Mouse (Mus musculus): ENCODE measurements at regions not wholly inside any gene's neighbourhood (a gene's known extent, or its start where the extent isn't known, plus 50 kb on each side); places are given as distances from the start of the nearest gene placed in this dataset.
A peak's percentile ranks its signal among the peaks of the same experiment; 100 is the strongest.

DNA sequence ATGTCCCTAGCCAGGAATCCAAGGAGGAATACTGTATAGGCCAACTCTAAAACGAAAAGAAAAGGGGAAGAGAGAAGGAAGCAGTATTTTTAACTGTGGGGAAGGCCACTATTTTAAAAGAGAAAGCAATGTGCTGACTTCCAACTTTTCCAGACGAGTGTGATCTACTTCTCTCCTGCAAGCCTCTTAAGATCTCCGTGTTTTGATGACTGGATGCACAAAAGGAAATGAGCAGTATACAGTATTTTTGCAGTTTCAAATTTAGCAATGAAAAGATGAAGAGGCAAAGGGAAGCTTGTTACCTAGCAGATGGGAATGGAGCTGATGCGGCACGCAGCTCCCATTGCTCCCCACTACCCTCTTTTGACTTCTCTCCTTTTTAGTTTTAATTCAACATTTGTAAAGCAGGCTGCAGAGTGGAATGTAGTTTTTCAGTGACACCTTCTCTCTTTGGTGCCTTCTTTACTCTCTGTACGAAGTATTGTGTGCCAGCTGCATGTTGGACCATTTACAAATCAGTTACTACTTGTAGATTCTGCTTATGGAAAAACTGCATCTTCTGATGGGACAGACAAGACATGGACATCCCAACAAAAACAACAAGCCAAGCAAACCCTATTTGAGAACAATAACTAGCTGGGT, 287.2 kb downstream of the Usp25 start:
- peaks cover 5% of the 10 kb centered on the region; the same call in 1 of the 2 replicates for H3K4me1 ChIP-seq (ENCODE audit: insufficient read depth)
- TF ChIP-seq CTCF (IDR thresholded peaks at IDR 0.05; ENCODE audit: low read depth): no peak
- H3K4me2 ChIP-seq (ENCODE audit: low read depth): peak overlapping the region; percentile 4; the same call in 1 of the 2 replicates
- no peaks in the 10 kb centered on the region for H3K27me3 ChIP-seq (ENCODE audit: insufficient read depth, low read length)
- no peaks in the 10 kb centered on the region for H3K36me3 ChIP-seq (ENCODE audit: insufficient read depth)
- peak; percentile 20 for DNase-seq
- H3K9me3 ChIP-seq (ENCODE audit: low read length): no peaks in the 10 kb centered on the region
- H3K9ac ChIP-seq: no peak overlapping the region
- no peak overlapping the region for H3K4me3 ChIP-seq (ENCODE audit: low read depth, low read length)
- no peak for ATAC-seq
- H3K27ac ChIP-seq (ENCODE audit: low read depth, low read length): peak overlapping the region; percentile 29; the same call in 1 of the 2 replicates
- WGBS: 20% methylated on average over 6 of the region's 6 CpGs

DNA sequence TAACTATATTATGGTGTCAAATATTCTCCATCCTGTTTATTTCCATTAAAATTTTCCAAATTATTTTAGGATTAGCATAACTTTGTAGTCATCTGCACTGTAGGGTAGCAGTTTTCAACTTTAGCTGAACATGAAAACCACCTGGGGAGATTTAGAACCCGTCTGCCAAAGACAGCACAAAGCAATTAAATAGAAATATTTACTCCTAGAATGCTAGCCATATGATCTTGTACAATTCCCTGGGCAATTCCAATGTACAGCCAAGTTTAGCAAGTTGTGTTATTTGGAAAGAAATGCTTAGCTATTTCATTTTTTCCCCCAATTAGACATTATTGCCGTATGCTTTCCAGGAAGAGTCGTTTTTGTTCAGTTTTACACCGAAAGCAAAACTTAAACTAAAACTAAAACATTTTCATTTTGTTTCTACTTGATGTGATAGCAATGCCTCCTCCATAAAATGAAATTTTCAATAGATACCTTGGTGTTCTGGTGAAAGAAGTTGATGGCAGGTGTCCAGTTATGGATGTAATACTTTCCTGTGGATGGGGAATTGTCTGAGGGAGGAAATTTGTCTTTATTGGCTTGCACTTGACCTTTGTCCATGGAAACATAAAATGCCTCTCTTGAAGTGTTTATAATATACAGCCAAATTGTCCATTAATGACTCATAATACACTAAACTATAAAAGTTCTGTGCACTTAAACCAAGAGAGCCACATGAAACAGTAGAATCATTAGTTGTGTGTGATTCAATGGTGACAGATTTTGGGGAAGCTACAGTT, 282.3 kb downstream of the Usp25 start:
- Histone ChIP-seq H3K27ac (ENCODE audit: low read depth, low read length) (no peak overlapping the region), H3K4me3 (ENCODE audit: low read depth, low read length) (no peak overlapping the region), H3K27me3 (ENCODE audit: insufficient read depth, low read length) (no peaks in the 10 kb centered on the region), H3K4me2 (ENCODE audit: low read depth) (no peak overlapping the region), H3K36me3 (ENCODE audit: insufficient read depth) (no peaks in the 10 kb centered on the region), H3K4me1 (ENCODE audit: insufficient read depth) (peaks cover 10% of the 10 kb centered on the region), H3K9ac (no peak overlapping the region), H3K9me3 (ENCODE audit: low read length) (no peaks in the 10 kb centered on the region)
- WGBS: 62% methylated on average over 4 of the region's 4 CpGs
- no peak for TF ChIP-seq CTCF (IDR thresholded peaks at IDR 0.05; ENCODE audit: low read depth)
- no peak for DNase-seq
- ATAC-seq: no peak

DNA sequence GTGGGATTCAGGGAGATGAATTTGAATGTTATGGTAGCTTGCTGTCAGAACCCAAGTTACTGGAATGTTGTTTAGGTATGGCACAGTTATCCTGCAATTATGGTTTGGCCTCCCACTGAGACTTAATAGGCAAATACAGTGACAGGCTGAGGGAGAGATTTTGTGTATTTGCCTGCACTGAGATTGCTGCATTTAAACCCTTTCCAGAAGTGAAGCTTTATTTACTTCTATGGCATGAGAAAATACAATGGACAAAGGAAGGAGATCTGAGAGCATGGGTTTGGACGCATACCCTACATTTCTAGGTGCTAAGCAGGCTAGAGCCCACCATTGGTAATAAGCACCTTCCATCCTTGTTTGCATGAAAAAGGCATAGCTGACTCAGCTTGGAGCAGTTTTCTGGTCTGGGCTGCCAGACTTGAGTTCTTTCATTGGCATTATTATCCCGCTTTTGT, 278.8 kb downstream of the Usp25 start:
- no peak for TF ChIP-seq CTCF (IDR thresholded peaks at IDR 0.05; ENCODE audit: low read depth)
- peak; percentile 62 for DNase-seq
- Histone ChIP-seq H3K9me3 (ENCODE audit: low read length) (no peaks in the 10 kb centered on the region), H3K36me3 (ENCODE audit: insufficient read depth) (no peaks in the 10 kb centered on the region), H3K27me3 (ENCODE audit: insufficient read depth, low read length) (no peaks in the 10 kb centered on the region), H3K4me3 (ENCODE audit: low read depth, low read length) (no peak overlapping the region), H3K4me2 (ENCODE audit: low read depth) (peak overlapping the region; percentile 28), H3K27ac (ENCODE audit: low read depth, low read length) (peak overlapping the region; percentile 54), H3K4me1 (ENCODE audit: insufficient read depth) (peaks cover 8% of the 10 kb centered on the region; the same call in 1 of the 2 replicates), H3K9ac (0 out of 2 replicates have a peak overlapping the region, but pooled peaks have one; percentile 2)
- peak; percentile 58 for ATAC-seq
- 22% methylated on average over 2 of the region's 2 CpGs for WGBS

DNA sequence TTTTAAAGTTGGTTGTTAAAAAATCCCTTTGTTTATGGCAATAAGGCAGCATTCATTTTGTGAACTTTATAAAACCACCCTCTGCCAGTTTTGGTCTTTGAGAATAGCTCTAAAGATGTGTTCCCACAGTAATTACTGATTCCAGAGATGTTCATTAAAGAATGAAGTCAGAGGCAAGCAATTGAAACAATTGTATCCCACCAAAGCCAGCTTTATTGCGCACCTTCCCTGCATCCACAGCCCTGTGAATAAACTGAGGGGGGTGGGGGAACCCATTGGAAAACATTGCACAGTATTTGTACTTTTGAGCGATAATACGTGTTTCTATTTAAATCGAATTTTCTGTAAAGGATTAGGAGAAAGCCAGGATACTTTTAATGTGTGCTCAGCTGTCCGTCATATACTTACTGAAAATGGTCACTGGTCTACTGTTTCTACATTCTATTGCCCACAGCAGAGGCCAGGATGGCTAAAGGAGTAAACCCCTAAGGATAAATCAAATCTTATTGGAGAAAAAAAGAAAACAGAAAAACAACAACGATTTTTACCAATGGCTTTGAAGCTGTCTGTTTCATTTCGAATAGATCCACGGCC, 278.3 kb downstream of the Usp25 start:
- 14% methylated on average over 8 of the region's 8 CpGs for WGBS
- DNase-seq (peak; percentile 32), ATAC-seq (peak; percentile 64)
- H3K27me3 ChIP-seq (ENCODE audit: insufficient read depth, low read length): no peaks in the 10 kb centered on the region
- H3K27ac ChIP-seq (ENCODE audit: low read depth, low read length): peak overlapping the region; percentile 54
- H3K4me2 ChIP-seq (ENCODE audit: low read depth): peak overlapping the region; percentile 28
- peaks cover 8% of the 10 kb centered on the region; the same call in 1 of the 2 replicates for H3K4me1 ChIP-seq (ENCODE audit: insufficient read depth)
- no peaks in the 10 kb centered on the region for H3K36me3 ChIP-seq (ENCODE audit: insufficient read depth)
- no peak for TF ChIP-seq CTCF (IDR thresholded peaks at IDR 0.05; ENCODE audit: low read depth)
- no peaks in the 10 kb centered on the region for H3K9me3 ChIP-seq (ENCODE audit: low read length)
- 0 out of 2 replicates have a peak overlapping the region, but pooled peaks have one; percentile 2 for H3K9ac ChIP-seq
- H3K4me3 ChIP-seq (ENCODE audit: low read depth, low read length): no peak overlapping the region

DNA sequence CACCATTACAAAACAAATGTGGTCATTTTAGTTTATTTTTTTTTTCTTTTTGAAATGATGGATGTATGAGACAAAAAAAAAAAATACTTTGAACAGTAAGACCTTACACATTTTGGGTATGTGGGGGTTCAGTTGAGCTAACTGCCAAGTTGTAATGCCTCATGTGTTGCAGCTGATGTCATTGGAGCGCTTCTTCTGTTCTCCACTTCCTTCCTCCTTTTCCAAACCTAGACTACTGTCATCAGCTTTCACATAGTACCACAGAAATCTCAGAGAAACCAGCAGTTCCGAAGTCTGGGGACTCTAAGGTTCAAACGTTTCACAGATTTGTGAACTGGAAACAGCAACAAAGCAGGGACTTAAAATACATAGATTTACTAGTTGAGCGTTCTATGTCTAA, 270.7 kb downstream of the Usp25 start:
- no peaks in the 10 kb centered on the region for H3K9me3 ChIP-seq (ENCODE audit: low read length)
- H3K9ac ChIP-seq: no peak overlapping the region
- no peak for TF ChIP-seq CTCF (IDR thresholded peaks at IDR 0.05; ENCODE audit: low read depth)
- no peaks in the 10 kb centered on the region for H3K4me1 ChIP-seq (ENCODE audit: insufficient read depth)
- no peak overlapping the region for H3K27ac ChIP-seq (ENCODE audit: low read depth, low read length)
- no peak overlapping the region for H3K4me2 ChIP-seq (ENCODE audit: low read depth)
- WGBS: 77% methylated on average over 4 of the region's 4 CpGs
- DNase-seq: no peak
- H3K27me3 ChIP-seq (ENCODE audit: insufficient read depth, low read length): no peaks in the 10 kb centered on the region
- H3K4me3 ChIP-seq (ENCODE audit: low read depth, low read length): no peak overlapping the region
- no peaks in the 10 kb centered on the region for H3K36me3 ChIP-seq (ENCODE audit: insufficient read depth)
- no peak for ATAC-seq

DNA sequence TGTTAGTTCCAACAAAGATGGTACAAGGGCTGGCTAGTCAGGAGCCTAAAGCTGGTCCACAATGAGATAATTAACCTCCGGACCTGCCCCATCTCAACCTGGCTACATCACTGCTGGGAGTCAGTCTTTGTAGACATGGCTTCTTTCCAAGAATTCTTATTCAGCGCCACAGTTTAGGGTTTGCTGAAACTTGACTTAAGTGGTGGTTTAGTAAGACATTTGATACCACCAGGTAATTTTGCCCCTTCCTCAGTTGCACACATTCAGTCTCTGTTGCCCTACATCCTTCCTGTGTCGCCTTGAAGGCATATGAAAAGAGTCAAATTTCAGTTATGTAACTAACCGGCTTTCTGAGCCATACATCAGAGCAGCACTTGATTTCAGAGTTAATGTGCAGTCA, 266.4 kb downstream of the Usp25 start:
- Histone ChIP-seq H3K9me3 (ENCODE audit: low read length) (no peaks in the 10 kb centered on the region), H3K4me2 (ENCODE audit: low read depth) (no peak overlapping the region), H3K9ac (no peak overlapping the region), H3K36me3 (ENCODE audit: insufficient read depth) (no peaks in the 10 kb centered on the region), H3K4me3 (ENCODE audit: low read depth, low read length) (no peak overlapping the region), H3K27me3 (ENCODE audit: insufficient read depth, low read length) (no peaks in the 10 kb centered on the region), H3K27ac (ENCODE audit: low read depth, low read length) (no peak overlapping the region), H3K4me1 (ENCODE audit: insufficient read depth) (no peaks in the 10 kb centered on the region)
- no peak for TF ChIP-seq CTCF (IDR thresholded peaks at IDR 0.05; ENCODE audit: low read depth)
- DNase-seq (no peak), ATAC-seq (no peak)
- 65% methylated on average over 4 of the region's 4 CpGs for WGBS

DNA sequence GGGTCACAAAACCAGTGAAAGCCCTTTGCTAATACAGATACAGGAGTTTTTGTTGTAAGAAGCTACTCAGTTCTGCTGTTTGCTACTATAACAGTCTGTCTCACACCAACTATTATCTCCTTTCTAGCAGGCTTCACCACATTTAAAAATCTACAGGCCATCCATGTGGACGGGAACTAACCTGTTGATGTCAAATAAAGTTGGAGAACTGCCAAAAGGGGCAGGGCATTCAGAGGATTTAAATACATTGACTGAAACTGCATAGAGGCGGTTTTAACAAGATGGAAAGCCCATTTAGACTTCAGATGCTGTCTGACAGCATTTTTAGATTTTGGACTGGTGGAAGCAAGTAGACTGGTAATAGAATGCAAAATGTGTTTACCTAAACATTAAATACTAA, 266.0 kb downstream of the Usp25 start:
- Histone ChIP-seq H3K9me3 (ENCODE audit: low read length) (no peaks in the 10 kb centered on the region), H3K27me3 (ENCODE audit: insufficient read depth, low read length) (no peaks in the 10 kb centered on the region), H3K36me3 (ENCODE audit: insufficient read depth) (no peaks in the 10 kb centered on the region), H3K9ac (no peak overlapping the region), H3K27ac (ENCODE audit: low read depth, low read length) (no peak overlapping the region), H3K4me3 (ENCODE audit: low read depth, low read length) (no peak overlapping the region), H3K4me1 (ENCODE audit: insufficient read depth) (no peaks in the 10 kb centered on the region), H3K4me2 (ENCODE audit: low read depth) (no peak overlapping the region)
- WGBS: 28% methylated on average over 2 of the region's 2 CpGs
- ATAC-seq (no peak), DNase-seq (no peak)
- no peak for TF ChIP-seq CTCF (IDR thresholded peaks at IDR 0.05; ENCODE audit: low read depth)

All from forebrain, postnatal 0 days (tissue).